Mouse (Mus musculus) left cerebral cortex, adult 11 months (tissue): ENCODE data around the gene Gm42906.

Source experiments
- DNase-seq: peaks from one replicate; pipeline ENCODE4 v3.0.0; 2022; ENCODE audit warnings: low spot score

Gene Gm42906

GRCm38 (mm10) chr5:151187336-151187735, 240.6 kb downstream of the Gm42906 start:
- no peak for DNase-seq

- no peak for DNase-seq
These were observed 242.6 kb downstream of the Gm42906 start for GRCm38 (mm10) chr5:151185286-151185856.

DNA sequence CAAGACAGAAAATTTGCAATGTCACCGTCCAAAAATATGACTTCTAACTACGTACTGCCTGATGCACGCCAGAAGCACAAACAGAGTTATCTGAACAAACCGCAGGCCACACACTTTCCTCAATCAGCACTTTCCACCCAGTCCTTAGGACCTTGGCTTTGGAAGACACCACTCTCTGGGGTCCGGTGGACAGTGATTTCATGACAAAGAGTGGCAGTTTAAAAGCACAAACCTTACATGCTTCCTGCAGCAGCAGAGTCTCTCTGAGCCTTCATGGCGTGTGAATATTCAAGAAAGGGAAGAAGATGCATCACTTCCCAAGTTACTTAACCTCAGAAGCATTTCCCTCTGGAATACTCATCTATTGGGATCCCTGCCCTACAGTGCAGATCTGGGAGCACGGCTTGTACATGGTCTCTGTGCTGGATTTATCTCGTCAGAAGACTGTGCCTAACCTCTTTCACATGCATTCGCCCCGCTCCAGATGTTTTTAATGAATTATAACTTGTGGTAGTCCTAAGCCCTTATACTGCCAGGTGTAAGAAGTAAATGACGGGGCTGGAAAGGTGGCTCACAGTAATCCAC, 244.2 kb downstream of the Gm42906 start:
- DNase-seq: no peak

DNA sequence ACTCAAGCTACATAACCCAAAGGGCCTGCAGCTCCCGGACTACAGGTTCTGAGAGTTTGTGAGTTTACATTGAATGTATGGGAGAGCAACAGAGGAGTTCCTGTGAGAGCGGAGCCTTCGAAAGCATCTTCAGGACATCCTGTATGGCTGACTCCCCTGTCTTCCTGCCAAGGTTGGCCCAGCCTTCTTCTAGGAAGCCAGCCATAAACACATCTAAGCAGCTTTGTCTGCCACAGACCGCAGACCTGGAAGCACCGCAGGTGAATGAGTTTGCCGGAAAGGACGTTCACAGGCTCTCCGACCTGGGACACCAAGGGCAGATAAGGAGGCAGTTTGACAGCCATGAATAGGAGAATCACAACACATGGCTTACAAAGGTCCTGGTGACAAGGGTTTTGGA, 246.7 kb downstream of the Gm42906 start:
- DNase-seq: no peak

GRCm38 (mm10) chr5:151180176-151180785, 247.7 kb downstream of the Gm42906 start:
- DNase-seq: no peak

GRCm38 (mm10) chr5:151177171-151177570, 250.8 kb downstream of the Gm42906 start:
- DNase-seq: no peak

- DNase-seq: no peak
These were observed 252.1 kb downstream of the Gm42906 start for GRCm38 (mm10) chr5:151175897-151176313.

- DNase-seq: no peak
These were observed 253.2 kb downstream of the Gm42906 start for GRCm38 (mm10) chr5:151174485-151175460.

DNA sequence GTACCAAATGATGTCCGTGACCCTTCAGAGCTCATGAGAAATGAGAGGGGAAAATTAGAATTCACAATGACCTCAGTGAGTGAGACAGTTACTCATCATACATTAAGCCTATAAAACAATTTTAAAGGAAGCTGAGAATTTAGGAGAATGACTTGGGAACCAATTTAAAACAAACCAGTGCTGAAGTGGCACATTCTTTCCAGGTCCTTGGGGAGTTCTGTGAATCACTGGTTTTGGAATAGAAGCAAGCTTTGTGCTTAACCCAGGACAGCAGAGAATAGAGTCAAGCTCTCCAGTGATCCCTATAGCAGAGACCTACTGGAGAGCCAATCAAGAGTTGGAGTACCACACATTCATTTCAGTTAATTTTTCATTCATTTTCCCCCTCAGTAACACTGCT, 254.2 kb downstream of the Gm42906 start:
- DNase-seq: no peak

- DNase-seq: no peak
These were observed 257.7 kb downstream of the Gm42906 start for GRCm38 (mm10) chr5:151170168-151170750.

GRCm38 (mm10) chr5:151168191-151168590, 259.8 kb downstream of the Gm42906 start:
- no peak for DNase-seq

- no peak for DNase-seq
These were observed 260.3 kb downstream of the Gm42906 start for GRCm38 (mm10) chr5:151167641-151168040.

- DNase-seq: no peak
These were observed 261.7 kb downstream of the Gm42906 start for GRCm38 (mm10) chr5:151166266-151166665.

GRCm38 (mm10) chr5:151165381-151166016, 262.5 kb downstream of the Gm42906 start:
- DNase-seq: no peak

GRCm38 (mm10) chr5:151164815-151165214, 263.1 kb downstream of the Gm42906 start:
- DNase-seq: no peak

- DNase-seq: no peak
These were observed 265.3 kb downstream of the Gm42906 start for GRCm38 (mm10) chr5:151162642-151163041.

GRCm38 (mm10) chr5:151155247-151155646, 272.7 kb downstream of the Gm42906 start:
- DNase-seq: no peak

DNA sequence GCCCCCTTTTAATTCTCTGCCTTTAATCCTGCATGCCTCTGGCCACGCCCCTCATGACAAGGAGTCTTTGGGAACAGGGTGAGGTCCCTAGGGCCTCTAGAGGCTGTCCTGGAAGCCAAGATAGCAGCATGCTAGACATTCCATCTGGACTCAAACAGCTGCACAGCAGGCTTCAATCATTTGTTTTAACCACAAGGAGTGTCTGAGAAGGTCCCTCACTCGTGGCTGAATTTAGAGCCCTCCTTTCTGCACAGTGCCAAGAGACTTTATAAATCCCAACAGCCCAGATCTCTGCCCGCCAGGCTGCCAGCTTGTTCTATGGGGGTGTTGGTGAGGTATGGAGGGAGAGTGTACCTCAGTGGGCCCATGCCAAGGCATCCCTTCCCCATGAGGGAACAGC, 273.2 kb downstream of the Gm42906 start:
- DNase-seq: no peak

GRCm38 (mm10) chr5:151154030-151154429, 273.9 kb downstream of the Gm42906 start:
- DNase-seq: no peak

DNA sequence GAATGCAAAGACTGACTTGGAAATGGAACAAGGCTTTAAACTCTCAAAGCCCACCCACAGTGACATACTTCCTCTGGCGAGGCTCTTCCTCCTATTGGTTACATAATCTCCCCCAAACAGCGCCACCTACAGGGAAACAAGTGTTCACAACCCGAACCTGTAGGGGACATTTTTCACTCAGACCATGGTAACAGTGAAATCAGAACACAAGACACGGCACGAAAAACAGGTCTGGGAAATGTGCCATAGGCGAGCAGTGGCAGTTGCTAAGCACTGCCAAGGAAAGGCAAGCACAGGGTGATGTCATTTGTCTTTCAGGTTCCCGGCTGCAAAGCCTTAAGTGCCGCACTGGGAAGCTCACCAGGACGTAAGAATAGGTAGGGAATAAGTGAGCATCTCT, 276.4 kb downstream of the Gm42906 start:
- DNase-seq: no peak

DNA sequence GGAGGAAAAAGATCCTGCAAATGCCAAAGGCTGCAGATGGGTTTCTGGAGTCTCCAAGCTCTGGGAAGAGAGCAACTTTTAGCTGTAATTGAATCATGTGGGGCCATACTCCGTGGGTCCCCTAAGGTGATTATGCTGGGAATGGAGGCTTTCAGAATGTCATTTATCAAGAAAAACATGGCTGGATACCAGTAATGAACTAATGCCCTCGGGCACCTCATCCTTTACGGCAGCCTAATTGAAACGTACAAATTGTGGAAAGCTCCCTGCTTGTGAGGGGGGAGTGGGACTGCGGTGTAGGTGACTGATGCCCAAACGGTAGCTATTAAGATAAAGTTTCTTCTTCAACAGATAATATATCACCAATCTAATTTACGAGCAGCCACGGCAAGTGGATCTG, 278.5 kb downstream of the Gm42906 start:
- DNase-seq: no peak

GRCm38 (mm10) chr5:151148079-151148478, 279.9 kb downstream of the Gm42906 start:
- DNase-seq: no peak
